Mouse (Mus musculus) lung, postnatal 0 days (tissue): ENCODE data around the gene Lrrc17. TPM values are rescaled to one million over a fixed set of nuclear protein-coding genes. Genes with fewer than 3 reads are reported as not detected.

Experiments used
- ATAC-seq: fragments of 200-750 bp; cut with Nextera tagmentation; 2 replicates; pipeline ENCODE4 v1.8.0; 2017; ENCODE audit warnings: moderate library complexity
- DNase-seq: peaks from one replicate; pipeline ENCODE4 v3.0.0-alpha.2; 2016; ENCODE audit warnings: low spot score
- H3K27ac ChIP-seq: fragments of 300-500 bp; sonication (generic); 2 replicates; pipeline ENCODE4 v1.5.1; 2014; ENCODE audit warnings: antibody characterized with exemption, mild to moderate bottlenecking, low read length, mixed read lengths
- H3K27me3 ChIP-seq: fragments of 300-500 bp; sonication (generic); replicated peaks from 2 replicates; pipeline ENCODE4 v1.6.1; 2014; ENCODE audit warnings: low read length, mixed read lengths; ENCODE audit not compliant: insufficient read depth
- H3K36me3 ChIP-seq: fragments of 300-500 bp; sonication (generic); 2 replicates; pipeline ENCODE4 v1.6.1; 2014; ENCODE audit warnings: low read length, mixed read lengths; ENCODE audit not compliant: insufficient read depth
- H3K4me1 ChIP-seq: fragments of 300-500 bp; sonication (generic); 2 replicates; pipeline ENCODE4 v1.6.1; 2014; ENCODE audit warnings: antibody characterized with exemption, low read depth, low read length, mixed read lengths; ENCODE audit not compliant: insufficient read depth
- H3K4me2 ChIP-seq: fragments of 300-500 bp; sonication (generic); replicated peaks from 2 replicates; pipeline ENCODE4 v1.6.1; 2014; ENCODE audit warnings: low read depth, mild to moderate bottlenecking, low read length, moderate library complexity, mixed read lengths
- H3K4me3 ChIP-seq: fragments of 300-500 bp; sonication (generic); 2 replicates; pipeline ENCODE4 v1.5.1; 2014; ENCODE audit warnings: low read depth, low read length
- H3K9ac ChIP-seq: fragments of 300-500 bp; sonication (generic); replicated peaks from 2 replicates; pipeline ENCODE4 v1.6.1; 2014; ENCODE audit warnings: low read depth, mild to moderate bottlenecking
- H3K9me3 ChIP-seq: fragments of 300-500 bp; sonication (generic); 2 replicates; pipeline ENCODE4 v1.6.1; 2016; ENCODE audit warnings: low read length, mixed read lengths
- CTCF ChIP-seq: IDR thresholded peaks from 2 replicates; pipeline ENCODE4 v1.5.1; 2016; ENCODE audit warnings: antibody characterized with exemption, mild to moderate bottlenecking
- EP300 ChIP-seq: IDR thresholded peaks from 2 replicates; pipeline ENCODE4 v1.6.1; 2016; ENCODE audit warnings: antibody characterized with exemption, mild to moderate bottlenecking, control low read depth
- WGBS: fragments of 180-500 bp; shearing (Covaris S2); extraction: QIAGEN DNeasy Blood & Tissue Kit; methylation state at CpG from one replicate; pipeline ENCODE4 v1.1.7; 2014; 5-methylcytosine and 5-hydroxymethylcytosine counted together
- polyA plus RNA-seq: library from polyadenylated mRNA; unstranded; fragments of >200 nt; fragmentation: Nextera tagmentation; extraction: Ambion mirVana; gene quantifications from 2 replicates; pipeline ENCODE4 v1.2.1, GENCODE M21; 2015

The Lrrc17 gene
- 33.5 and 35.7 TPM in 2 replicates for polyA plus RNA-seq

- ATAC-seq = peak; percentile 90
- 37% methylated on average over 17 of the region's 17 CpGs for WGBS
- Histone ChIP-seq H3K27me3 (no peaks in the 10 kb centered on the region), H3K4me1 (no peaks in the 10 kb centered on the region), H3K4me2 (peak within 1 kb of the TSS; percentile 39), H3K9ac (no peak within 1 kb of the TSS), H3K9me3 (no peaks in the 10 kb centered on the region), H3K36me3 (no peaks in the 10 kb centered on the region), H3K4me3 (peak within 1 kb of the TSS; percentile 32), H3K27ac (peak within 1 kb of the TSS; percentile 62)
- TF ChIP-seq CTCF (no peak), EP300 (peak; percentile 41; the same call in 1 of the 2 replicates)
- DNase-seq = peak; percentile 86
These were observed at the start of gene Lrrc17 for GRCm38 (mm10) chr5:21543409-21544201. TSS of gene Lrrc17 (plus strand) at chr5:21543559.

GRCm38 (mm10) chr5:21494781-21495180, 48.6 kb upstream of the Lrrc17 start:
- no peak for TF ChIP-seq EP300
- no peak for TF ChIP-seq CTCF
- ATAC-seq (no peak), DNase-seq (no peak)
- no peaks in the 10 kb centered on the region for H3K9me3 ChIP-seq
- 54% methylated on average over 3 of the region's 3 CpGs for WGBS
- no peaks in the 10 kb centered on the region for H3K4me1 ChIP-seq
- H3K36me3 ChIP-seq = no peaks in the 10 kb centered on the region
- no peak overlapping the region for H3K4me3 ChIP-seq
- H3K27me3 ChIP-seq = no peaks in the 10 kb centered on the region
- no peak overlapping the region for H3K9ac ChIP-seq
- no peak overlapping the region for H3K4me2 ChIP-seq
- no peak overlapping the region for H3K27ac ChIP-seq

- no peak overlapping the region for H3K27ac ChIP-seq
These were observed 47.0 kb upstream of the Lrrc17 start for GRCm38 (mm10) chr5:21496321-21496720.

GRCm38 (mm10) chr5:21496881-21497280, 46.5 kb upstream of the Lrrc17 start:
- no peaks in the 10 kb centered on the region for H3K27me3 ChIP-seq
- no peak overlapping the region for H3K4me3 ChIP-seq
- H3K27ac ChIP-seq = no peak overlapping the region
- TF ChIP-seq CTCF (no peak), EP300 (no peak)
- H3K4me2 ChIP-seq = no peak overlapping the region
- H3K4me1 ChIP-seq = no peaks in the 10 kb centered on the region
- no peak overlapping the region for H3K9ac ChIP-seq
- H3K9me3 ChIP-seq = no peaks in the 10 kb centered on the region
- no peaks in the 10 kb centered on the region for H3K36me3 ChIP-seq
- ATAC-seq (no peak), DNase-seq (no peak)
- WGBS = 59% methylated on average over 3 of the region's 3 CpGs

More at GRCm38 (mm10) chr5:21496321-21496720, 47.0 kb upstream of the Lrrc17 start:
- DNase-seq (no peak), ATAC-seq (no peak)
- no peaks in the 10 kb centered on the region for H3K4me1 ChIP-seq
- H3K4me2 ChIP-seq = no peak overlapping the region
- no peaks in the 10 kb centered on the region for H3K27me3 ChIP-seq
- no peak overlapping the region for H3K4me3 ChIP-seq
- WGBS = 58% methylated on average over 6 of the region's 6 CpGs
- no peaks in the 10 kb centered on the region for H3K9me3 ChIP-seq
- no peaks in the 10 kb centered on the region for H3K36me3 ChIP-seq
- H3K9ac ChIP-seq = no peak overlapping the region
- TF ChIP-seq CTCF = no peak
- TF ChIP-seq EP300 = no peak

- Histone ChIP-seq H3K4me1 (no peaks in the 10 kb centered on the region), H3K27me3 (no peaks in the 10 kb centered on the region), H3K36me3 (no peaks in the 10 kb centered on the region), H3K4me2 (no peak overlapping the region), H3K4me3 (no peak overlapping the region), H3K27ac (no peak overlapping the region), H3K9ac (no peak overlapping the region), H3K9me3 (no peaks in the 10 kb centered on the region)
- TF ChIP-seq CTCF = no peak
- DNase-seq (no peak), ATAC-seq (no peak)
- 87% methylated on average over 2 of the region's 2 CpGs for WGBS
These were observed 44.9 kb upstream of the Lrrc17 start for GRCm38 (mm10) chr5:21498490-21498889.

- ATAC-seq (no peak), DNase-seq (no peak)
- no peak overlapping the region for H3K9ac ChIP-seq
- WGBS = 75% methylated on average over 11 of the region's 11 CpGs
- H3K4me1 ChIP-seq = no peaks in the 10 kb centered on the region
- no peaks in the 10 kb centered on the region for H3K27me3 ChIP-seq
- no peak overlapping the region for H3K4me3 ChIP-seq
- TF ChIP-seq CTCF (no peak), EP300 (no peak)
- no peaks in the 10 kb centered on the region for H3K9me3 ChIP-seq
- no peaks in the 10 kb centered on the region for H3K36me3 ChIP-seq
- no peak overlapping the region for H3K4me2 ChIP-seq
- no peak overlapping the region for H3K27ac ChIP-seq
These were observed 44.4 kb upstream of the Lrrc17 start for GRCm38 (mm10) chr5:21498925-21499324.
